Mouse (Mus musculus) kidney, embryonic 16.5 days (tissue): ENCODE data around the gene Scmh1. TPM values are rescaled to one million over a fixed set of nuclear protein-coding genes. Genes with fewer than 3 reads are reported as not detected.

Experiments
- ATAC-seq: fragments of 200-750 bp; cut with Nextera tagmentation; 2 replicates; pipeline ENCODE4 v1.8.0; 2017; ENCODE audit warnings: moderate TSS enrichment; ENCODE audit not compliant: low FRiP score, low TSS enrichment
- H3K27ac ChIP-seq: fragments of 300-500 bp; sonication (generic); 2 replicates; pipeline ENCODE4 v1.5.1; 2014; ENCODE audit warnings: low read length
- H3K27me3 ChIP-seq: fragments of 300-500 bp; sonication (generic); 2 replicates; pipeline ENCODE4 v1.6.1; 2014; ENCODE audit warnings: low read length, control low read depth, mixed read lengths; ENCODE audit not compliant: insufficient read depth
- H3K36me3 ChIP-seq: fragments of 300-500 bp; sonication (generic); 2 replicates; pipeline ENCODE4 v1.6.1; 2014; ENCODE audit warnings: low read length, control low read depth, mixed read lengths; ENCODE audit not compliant: insufficient read depth
- H3K4me1 ChIP-seq: fragments of 300-500 bp; sonication (generic); 2 replicates; pipeline ENCODE4 v1.6.1; 2014; ENCODE audit warnings: low read length, control low read depth, mixed read lengths; ENCODE audit not compliant: insufficient read depth
- H3K4me2 ChIP-seq: fragments of 300-500 bp; sonication (generic); replicated peaks from 2 replicates; pipeline ENCODE4 v1.6.1; 2014; ENCODE audit warnings: low read depth, low read length
- H3K4me3 ChIP-seq: fragments of 300-500 bp; sonication (generic); 2 replicates; pipeline ENCODE4 v1.5.1; 2014; ENCODE audit warnings: mild to moderate bottlenecking, low read length
- H3K9ac ChIP-seq: fragments of 300-500 bp; sonication (generic); replicated peaks from 2 replicates; pipeline ENCODE4 v1.6.1; 2014; ENCODE audit warnings: low read length
- H3K9me3 ChIP-seq: fragments of 300-500 bp; sonication (generic); 2 replicates; pipeline ENCODE4 v1.6.1; 2016; ENCODE audit warnings: low read length, control low read depth
- WGBS: fragments of 180-500 bp; shearing (Covaris S2); extraction: QIAGEN DNeasy Blood & Tissue Kit; methylation state at CpG from one replicate; pipeline ENCODE4 v1.1.7; 2014; 5-methylcytosine and 5-hydroxymethylcytosine counted together
- polyA plus RNA-seq: library from polyadenylated mRNA; unstranded; fragments of >200 nt; fragmentation: Nextera tagmentation; extraction: Ambion mirVana; gene quantifications from 2 replicates; pipeline ENCODE4 v1.2.1, GENCODE M21; 2015

The Scmh1 gene
- polyA plus RNA-seq: 38.0 and 46.7 TPM in 2 replicates

DNA sequence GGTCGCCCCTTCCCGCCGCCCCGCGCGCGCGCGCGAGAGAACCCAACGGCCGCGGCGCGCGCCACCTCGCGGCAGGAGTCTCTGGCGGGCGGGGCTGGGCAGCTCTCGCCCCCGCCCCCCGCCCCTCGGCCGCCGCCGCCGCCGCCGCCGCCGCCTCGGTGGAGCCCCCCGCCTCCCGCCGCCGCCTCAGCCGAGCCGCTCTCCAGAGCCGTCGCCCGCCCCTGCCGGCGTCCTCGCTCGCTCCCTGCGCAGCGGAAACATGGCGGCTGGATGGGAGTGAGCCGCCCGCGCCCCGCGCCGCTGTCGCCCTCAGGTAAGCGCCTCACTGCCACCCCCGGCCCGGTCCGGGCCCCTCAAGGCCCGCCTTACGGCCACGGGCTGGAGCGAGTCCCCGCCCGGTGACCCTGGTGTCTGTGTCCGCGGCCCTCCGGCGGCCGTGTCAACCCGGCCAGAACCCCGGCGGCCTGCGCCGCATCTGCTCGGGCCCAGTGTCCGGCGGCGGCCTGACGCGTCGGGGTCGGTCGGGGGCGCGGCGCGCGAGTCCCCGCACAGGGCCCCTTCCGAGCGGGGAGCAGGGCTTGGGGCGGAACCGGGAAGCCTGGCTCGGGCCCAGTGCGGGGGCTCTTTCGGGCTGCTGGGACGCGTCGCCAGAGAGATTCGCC is at the start of gene Scmh1:
TSS of gene Scmh1 (plus strand) at position 138 of the 662 bp plus-strand sequence.
- H3K4me3 ChIP-seq: peak within 1 kb of the TSS; percentile 95
- peak within 1 kb of the TSS; percentile 99 for H3K9ac ChIP-seq
- peaks cover 25% of the 10 kb centered on the region for H3K4me1 ChIP-seq
- H3K9me3 ChIP-seq: no peaks in the 10 kb centered on the region
- peak within 1 kb of the TSS; percentile 68 for H3K4me2 ChIP-seq
- H3K36me3 ChIP-seq: no peaks in the 10 kb centered on the region
- peak within 1 kb of the TSS; percentile 97 for H3K27ac ChIP-seq
- ATAC-seq: peak; percentile 93
- no peaks in the 10 kb centered on the region for H3K27me3 ChIP-seq
- under 1% methylated on average over 78 of the region's 102 CpGs for WGBS

DNA sequence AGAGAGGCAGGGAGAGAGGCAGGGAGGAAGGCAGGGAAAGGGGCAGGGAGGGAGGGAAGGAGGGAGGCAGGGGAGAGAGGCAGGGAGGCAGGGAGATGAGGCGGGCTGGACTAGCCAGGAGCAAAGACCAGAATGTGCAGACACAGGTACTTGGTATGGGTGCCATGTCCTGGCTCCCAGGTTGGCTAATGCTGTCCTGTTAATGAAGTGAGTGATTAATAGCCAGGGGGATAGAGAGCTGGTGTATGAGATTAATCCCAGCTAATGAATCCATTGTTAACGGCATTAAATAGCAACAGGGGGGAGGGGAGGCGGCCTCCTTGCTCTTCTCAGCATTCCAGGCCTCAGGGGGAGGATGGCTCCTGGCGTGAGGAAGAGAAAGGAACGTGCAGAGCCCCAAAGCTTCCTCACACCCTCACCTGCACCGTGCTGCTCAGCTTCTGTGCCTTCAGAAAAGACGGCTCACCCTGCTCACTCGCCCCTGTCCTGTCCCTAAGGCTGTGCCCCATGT is 45.0 kb upstream of the Scmh1 start:
- peak; percentile 87 for ATAC-seq
- Histone ChIP-seq H3K4me2 (no peak overlapping the region), H3K4me3 (no peak overlapping the region), H3K9me3 (no peaks in the 10 kb centered on the region), H3K27ac (no peak overlapping the region), H3K4me1 (0 out of 2 replicates have a peak, but pooled peaks cover 5% of the 10 kb centered on the region), H3K36me3 (no peaks in the 10 kb centered on the region), H3K27me3 (no peaks in the 10 kb centered on the region), H3K9ac (no peak overlapping the region)
- WGBS: 7% methylated on average over 8 of the region's 8 CpGs

DNA sequence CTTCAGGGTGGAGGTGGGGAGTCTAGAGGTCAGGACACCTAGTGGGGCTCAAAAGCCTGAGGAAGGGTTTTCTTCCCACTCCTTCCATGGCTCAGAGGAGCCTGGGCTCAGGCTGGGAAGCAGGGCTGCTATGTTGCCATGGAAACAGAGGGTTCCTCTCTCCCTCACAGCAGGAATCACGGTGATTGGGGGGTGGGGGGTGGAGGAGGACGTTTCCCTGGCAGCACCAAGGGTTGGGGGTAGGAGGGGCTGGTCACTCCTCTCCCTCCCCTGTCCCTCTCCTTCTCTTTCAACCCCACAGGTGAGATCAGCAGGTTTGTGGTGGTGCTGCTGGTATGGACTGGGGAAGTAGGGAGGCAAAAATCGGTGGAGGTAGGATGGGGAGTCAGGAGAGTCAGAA is 40.4 kb upstream of the Scmh1 start:
- no peak overlapping the region for H3K9ac ChIP-seq
- WGBS: 0% methylated on average over 3 of the region's 3 CpGs

DNA sequence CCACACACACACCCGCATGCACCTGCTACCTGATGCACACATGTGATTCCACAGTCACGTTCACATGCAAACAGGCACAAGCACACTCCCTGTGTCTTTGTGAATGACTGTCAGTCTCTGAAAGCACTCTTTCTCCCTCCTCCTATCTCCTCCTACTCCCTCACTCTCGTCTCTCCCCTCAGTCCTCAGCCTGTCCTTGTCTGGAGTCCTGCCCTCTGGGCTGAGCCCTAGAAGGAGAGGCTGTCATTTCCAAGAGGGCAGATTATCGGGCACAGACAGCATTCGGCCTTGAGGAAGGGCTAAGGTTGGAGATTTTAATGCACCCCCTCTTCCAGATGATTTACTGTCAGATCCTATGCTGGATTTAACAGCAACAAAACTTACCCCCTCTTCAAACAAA is 39.6 kb upstream of the Scmh1 start:
- Histone ChIP-seq H3K9me3 (no peaks in the 10 kb centered on the region), H3K27me3 (no peaks in the 10 kb centered on the region), H3K9ac (no peak overlapping the region), H3K4me1 (peaks cover 5% of the 10 kb centered on the region; the same call in 1 of the 2 replicates), H3K27ac (no peak overlapping the region), H3K4me2 (no peak overlapping the region), H3K4me3 (no peak overlapping the region), H3K36me3 (no peaks in the 10 kb centered on the region)
- 26% methylated on average over 5 of the region's 5 CpGs for WGBS
- no peak for ATAC-seq

More for the DNA sequence above, 40.4 kb upstream of the Scmh1 start:
- Histone ChIP-seq H3K27me3 (no peaks in the 10 kb centered on the region), H3K36me3 (no peaks in the 10 kb centered on the region), H3K4me1 (peaks cover 10% of the 10 kb centered on the region; the same call in 1 of the 2 replicates), H3K4me3 (no peak overlapping the region), H3K4me2 (no peak overlapping the region), H3K27ac (no peak overlapping the region), H3K9me3 (no peaks in the 10 kb centered on the region)
- ATAC-seq: no peak

DNA sequence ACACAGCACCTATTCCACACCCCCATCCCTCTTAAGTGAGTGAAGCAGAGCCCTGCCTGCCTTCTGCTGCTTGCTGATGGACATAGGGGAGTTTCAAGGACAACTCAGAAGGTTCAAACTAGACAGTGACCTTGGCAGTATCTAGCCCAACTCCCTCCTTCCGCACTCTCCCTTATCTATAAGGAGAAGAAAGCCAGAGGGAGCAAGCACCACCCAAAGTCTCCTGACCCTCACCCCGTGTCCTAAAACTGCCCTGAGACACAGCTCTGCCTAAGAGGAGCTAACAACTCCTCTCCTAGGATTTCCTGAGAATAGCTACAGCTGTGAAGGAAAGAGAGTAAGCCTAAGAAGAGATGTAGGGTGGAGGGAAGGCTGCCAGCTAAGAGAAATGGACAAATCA is 37.0 kb upstream of the Scmh1 start:
- H3K27ac ChIP-seq: no peak overlapping the region
- no peak overlapping the region for H3K9ac ChIP-seq
- no peak for ATAC-seq
- H3K36me3 ChIP-seq: no peaks in the 10 kb centered on the region
- no peaks in the 10 kb centered on the region for H3K27me3 ChIP-seq
- no peaks in the 10 kb centered on the region for H3K9me3 ChIP-seq
- no peak overlapping the region for H3K4me2 ChIP-seq
- H3K4me1 ChIP-seq: peaks cover 10% of the 10 kb centered on the region
- no peak overlapping the region for H3K4me3 ChIP-seq
- WGBS: 83% methylated on average over 2 of the region's 2 CpGs

DNA sequence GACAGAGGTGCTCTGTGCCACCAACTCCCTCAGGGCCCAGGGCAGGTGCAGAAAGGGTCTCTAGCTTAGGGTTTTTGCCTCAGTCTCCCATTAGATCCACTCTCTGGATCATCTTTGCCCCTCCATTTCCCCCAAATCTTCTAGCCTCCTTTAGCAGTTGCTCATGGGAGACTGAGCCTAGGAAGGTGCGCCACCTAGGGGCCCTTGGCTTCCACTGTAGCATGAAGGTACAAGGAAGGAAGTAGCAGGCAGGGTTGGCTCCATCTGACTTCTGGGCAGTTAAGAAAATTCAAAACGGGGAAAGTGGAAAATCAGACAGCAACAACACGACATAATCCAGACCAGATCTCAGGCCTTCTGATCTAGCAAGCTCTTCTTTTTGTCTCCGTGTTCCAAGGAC is 36.4 kb upstream of the Scmh1 start:
- Histone ChIP-seq H3K4me3 (no peak overlapping the region), H3K27me3 (no peaks in the 10 kb centered on the region), H3K36me3 (no peaks in the 10 kb centered on the region), H3K4me1 (peaks cover 15% of the 10 kb centered on the region), H3K4me2 (no peak overlapping the region), H3K9me3 (no peaks in the 10 kb centered on the region), H3K27ac (no peak overlapping the region), H3K9ac (no peak overlapping the region)
- ATAC-seq: no peak
- WGBS: 12% methylated on average over 4 of the region's 4 CpGs

DNA sequence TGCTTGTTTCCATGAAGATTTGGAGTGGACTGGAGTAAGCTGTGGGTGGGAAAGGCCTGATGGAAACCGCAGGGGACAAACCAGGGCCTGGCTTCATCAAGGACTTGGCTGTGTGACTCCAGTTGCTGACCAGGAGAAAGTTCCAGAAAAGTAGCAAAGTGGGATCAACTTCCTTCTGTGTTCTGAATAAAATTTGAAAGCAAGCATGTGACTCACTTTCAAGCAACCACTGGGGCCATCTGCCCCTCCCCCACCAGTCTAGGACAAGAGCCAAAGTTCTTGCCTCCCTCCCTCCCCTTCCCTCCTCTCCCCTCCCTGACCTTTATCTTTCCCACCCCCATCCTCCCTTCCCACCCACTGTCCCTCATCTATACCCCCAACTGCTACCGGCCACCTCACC is 35.9 kb upstream of the Scmh1 start:
- ATAC-seq: no peak
- Histone ChIP-seq H3K27me3 (no peaks in the 10 kb centered on the region), H3K36me3 (no peaks in the 10 kb centered on the region), H3K27ac (no peak overlapping the region), H3K9ac (no peak overlapping the region), H3K4me1 (peaks cover 15% of the 10 kb centered on the region), H3K4me3 (no peak overlapping the region), H3K4me2 (no peak overlapping the region), H3K9me3 (no peaks in the 10 kb centered on the region)
- WGBS: 42% methylated on average over 2 of the region's 2 CpGs

DNA sequence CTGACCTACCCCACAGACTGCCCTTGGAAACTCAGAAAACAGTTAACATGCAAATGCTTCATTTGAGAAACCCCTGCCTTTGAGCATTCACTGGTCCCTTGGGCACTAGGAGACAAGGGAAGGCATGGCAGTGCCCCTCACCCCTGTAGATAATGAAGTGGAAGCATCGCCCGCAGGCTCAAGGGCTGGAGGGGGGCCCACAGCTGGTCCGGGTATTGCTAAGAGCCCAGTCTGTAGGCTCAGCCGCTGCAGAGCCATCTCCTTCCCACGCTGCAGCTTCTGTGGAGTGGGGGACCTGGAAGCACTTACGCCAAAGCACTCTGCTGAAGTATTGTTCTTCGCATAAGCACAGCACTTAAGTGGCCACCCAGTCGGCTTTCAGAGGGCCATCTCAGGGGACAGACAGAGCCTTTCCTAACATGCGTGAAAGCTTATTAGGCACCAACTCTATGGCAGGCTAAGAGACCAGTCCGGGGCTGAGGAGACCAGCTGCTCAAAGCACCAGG is 35.2 kb upstream of the Scmh1 start:
- Histone ChIP-seq H3K9me3 (no peaks in the 10 kb centered on the region), H3K36me3 (no peaks in the 10 kb centered on the region), H3K27ac (no peak overlapping the region), H3K4me2 (no peak overlapping the region), H3K27me3 (no peaks in the 10 kb centered on the region), H3K9ac (no peak overlapping the region), H3K4me1 (peaks cover 15% of the 10 kb centered on the region), H3K4me3 (no peak overlapping the region)
- ATAC-seq: no peak
- WGBS: 37% methylated on average over 10 of the region's 10 CpGs

DNA sequence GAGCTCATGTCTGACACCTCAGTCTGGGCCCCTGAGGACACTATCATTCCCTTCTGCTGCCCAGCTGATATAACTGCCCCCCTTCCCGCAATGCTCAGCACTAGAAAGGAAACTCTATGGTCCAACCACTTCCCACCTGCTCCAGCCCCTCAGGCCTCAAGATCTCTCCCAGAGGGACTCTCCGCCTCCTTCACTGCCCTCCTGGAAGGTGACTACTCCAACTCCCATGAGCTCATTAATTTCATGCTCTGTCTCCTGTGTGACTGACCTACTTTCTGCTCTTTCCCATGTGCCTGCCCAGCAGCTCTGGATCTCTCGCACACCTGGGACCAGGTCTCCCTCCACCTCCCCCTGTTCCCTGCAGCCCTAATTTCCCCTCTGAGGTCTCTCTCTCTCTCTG is 32.2 kb upstream of the Scmh1 start:
- H3K27ac ChIP-seq: no peak overlapping the region
- ATAC-seq: 0 out of 2 replicates have a peak, but pooled peaks have one; percentile 40
- no peak overlapping the region for H3K4me2 ChIP-seq
- no peak overlapping the region for H3K9ac ChIP-seq
- H3K4me1 ChIP-seq: peaks cover 15% of the 10 kb centered on the region
- WGBS: 24% methylated on average over 3 of the region's 3 CpGs
- H3K36me3 ChIP-seq: no peaks in the 10 kb centered on the region
- no peak overlapping the region for H3K4me3 ChIP-seq
- no peaks in the 10 kb centered on the region for H3K27me3 ChIP-seq
- no peaks in the 10 kb centered on the region for H3K9me3 ChIP-seq

DNA sequence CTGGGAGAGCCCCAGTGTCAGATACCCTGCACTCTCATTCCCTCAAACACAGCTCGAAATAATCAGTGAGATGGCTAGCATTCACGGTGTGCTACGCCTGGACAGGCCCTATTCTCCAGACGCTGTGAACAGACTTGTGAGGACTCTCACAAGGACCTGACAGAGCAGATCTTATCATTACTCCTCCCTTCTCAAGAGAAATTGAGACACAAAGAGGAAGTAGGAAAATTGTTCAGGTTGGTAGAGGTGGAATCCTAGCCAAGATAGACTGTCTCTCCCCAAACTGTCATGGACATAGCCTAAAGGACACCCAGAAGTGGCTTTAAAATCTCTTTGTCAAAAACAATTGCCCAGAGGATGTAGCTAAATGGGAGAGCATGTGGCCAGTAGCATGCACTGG is 31.3 kb upstream of the Scmh1 start:
- no peak overlapping the region for H3K4me2 ChIP-seq
- H3K9me3 ChIP-seq: no peaks in the 10 kb centered on the region
- H3K4me1 ChIP-seq: peaks cover 14% of the 10 kb centered on the region
- no peaks in the 10 kb centered on the region for H3K36me3 ChIP-seq
- H3K27ac ChIP-seq: no peak overlapping the region
- no peak overlapping the region for H3K9ac ChIP-seq
- H3K27me3 ChIP-seq: no peaks in the 10 kb centered on the region
- no peak for ATAC-seq
- 52% methylated on average over 4 of the region's 4 CpGs for WGBS
- H3K4me3 ChIP-seq: no peak overlapping the region
